9 mouse cellular contexts compared by ENCODE assay signal in genomic region chr17:46132058-46132718, GRCm38 (mm10). TPM values are rescaled to one million over a fixed set of nuclear protein-coding genes. Genes with fewer than 3 reads are reported as not detected.
DNase-seq lines count a peak whose midpoint lies in the region; ATAC-seq lines count a peak whose summit lies in the region.
"Had no signal": no experiment of that assay in that cellular context is flagged by ENCODE, and none has a peak within 500 bp of the region (broad histone marks: within the 10 kb centered on the region; RNA-seq: fewer than 3 reads in every experiment).

No protein-coding gene starts in this region.

- no peaks in the 10 kb centered on the region for H3K9me3 ChIP-seq in hindbrain, embryonic 16.5 days (ENCODE audit: control insufficient read depth, low read length)
- H3K9me3 ChIP-seq: heart, embryonic 15.5 days had no signal

- 12% methylated on average over 12 of the region's 12 CpGs for WGBS in hindbrain, embryonic 16.5 days

- peak; percentile 51 for ATAC-seq in hindbrain, embryonic 16.5 days
- peak; percentile 85 for ATAC-seq in megakaryocyte progenitor cell, adult 5-6 weeks (replicated peaks; ENCODE audit: poor library complexity)
- no peak for ATAC-seq in inflammation-experienced regulatory T-cells, adult 6 months

- H3K36me3 ChIP-seq in hindbrain, embryonic 16.5 days (ENCODE audit: control insufficient read depth, insufficient read depth, low read length), result peaks cover 18% of the 10 kb centered on the region

- no peak overlapping the region for H3K4me2 ChIP-seq in hindbrain, embryonic 16.5 days (ENCODE audit: low read length)
- H3K4me2 ChIP-seq: heart, embryonic 15.5 days had no signal

- H3K4me3 ChIP-seq in hindbrain, embryonic 16.5 days (ENCODE audit: low read length), result no peak overlapping the region
- H3K4me3 ChIP-seq: heart, embryonic 15.5 days had no signal

- H3K9ac ChIP-seq in hindbrain, embryonic 16.5 days (ENCODE audit: low read depth, low read length), result no peak overlapping the region
- H3K9ac ChIP-seq: heart, embryonic 15.5 days had no signal

- H3K4me1 ChIP-seq in hindbrain, embryonic 16.5 days (ENCODE audit: control insufficient read depth, insufficient read depth, low read depth, low read length), result no peaks in the 10 kb centered on the region

- peak; percentile 35 for DNase-seq in T-cell, adult 2 months (ENCODE audit: low spot score)
- DNase-seq in cerebellum, adult 9-11 months, result peak; percentile 56
- peak; percentile 75 for DNase-seq in frontal cortex, postnatal 36 days (ENCODE audit: low spot score in 2 of 2)
- DNase-seq in left cerebral cortex, adult 11 months (ENCODE audit: low spot score), result peak; percentile 50
- DNase-seq in right cerebral cortex, postnatal 10 days (ENCODE audit: low spot score in 2 of 2), result peak; percentile 78 to 81

- no peaks in the 10 kb centered on the region for H3K27me3 ChIP-seq in hindbrain, embryonic 16.5 days (replicated peaks; ENCODE audit: control insufficient read depth, insufficient read depth, low read length)
- H3K27me3 ChIP-seq: heart, embryonic 15.5 days had no signal

- H3K27ac ChIP-seq in hindbrain, embryonic 16.5 days (ENCODE audit: low read depth, low read length), result no peak overlapping the region
- H3K27ac ChIP-seq: heart, embryonic 15.5 days had no signal

RNA-seq across cellular contexts. Expression of gene Rsph9, which starts 11.8 kb away (rescaled TPM):
- 54.8 and 62.7 TPM in 2 replicates for polyA plus RNA-seq in hindbrain, embryonic 16.5 days (2015; fragmentation: Nextera tagmentation; extraction: Ambion mirVana)
- 1.4 TPM in 1 of 2 replicates, not detected in the other for total RNA-seq in megakaryocyte progenitor cell, adult 5-6 weeks (2015)
- 1.4 TPM in 1 of 2 replicates, not detected in the other for total RNA-seq in megakaryocyte progenitor cell, adult 5-6 weeks (2017)
- polyA plus RNA-seq in inflammation-experienced regulatory T-cells, adult 6 months (2017; shearing (Covaris generic)), result 1 to 10 TPM in 2 of 3 experiments, under 1 TPM in 1; 0.94 to 2.3 (median 1.3) TPM

RNA-seq across cellular contexts. Expression of gene Mad2l1bp, which starts 21.2 kb away (rescaled TPM):
- polyA plus RNA-seq in hindbrain, embryonic 16.5 days (2015; fragmentation: Nextera tagmentation; extraction: Ambion mirVana), result 22.1 and 23.0 TPM in 2 replicates
- total RNA-seq in megakaryocyte progenitor cell, adult 5-6 weeks (2015), result 14.8 and 19.7 TPM in 2 replicates
- 4.8 and 6.5 TPM in 2 replicates for total RNA-seq in megakaryocyte progenitor cell, adult 5-6 weeks (2017)
- polyA plus RNA-seq in inflammation-experienced regulatory T-cells, adult 6 months (2017; shearing (Covaris generic)), result 10 to 100 TPM; 47.3 to 55.4 (median 53.1) TPM

RNA-seq across cellular contexts. Expression of gene Mrps18a, which starts 21.4 kb away (rescaled TPM):
- 152 and 163 TPM in 2 replicates for polyA plus RNA-seq in hindbrain, embryonic 16.5 days (2015; fragmentation: Nextera tagmentation; extraction: Ambion mirVana)
- total RNA-seq in megakaryocyte progenitor cell, adult 5-6 weeks (2015), result 50.5 and 56.3 TPM in 2 replicates
- total RNA-seq in megakaryocyte progenitor cell, adult 5-6 weeks (2017), result 55.4 and 59.2 TPM in 2 replicates
- 100 to 1,000 TPM in 2 of 3 experiments, 10 to 100 TPM in 1; 97.0 to 127 (median 110) TPM for polyA plus RNA-seq in inflammation-experienced regulatory T-cells, adult 6 months (2017; shearing (Covaris generic))

RNA-seq across cellular contexts. Expression of gene Gtpbp2, which starts 28.6 kb away (rescaled TPM):
- polyA plus RNA-seq in hindbrain, embryonic 16.5 days (2015; fragmentation: Nextera tagmentation; extraction: Ambion mirVana), result 39.6 and 41.0 TPM in 2 replicates
- total RNA-seq in megakaryocyte progenitor cell, adult 5-6 weeks (2015), result 17.4 and 22.2 TPM in 2 replicates
- total RNA-seq in megakaryocyte progenitor cell, adult 5-6 weeks (2017), result 30.7 and 33.2 TPM in 2 replicates
- 10 to 100 TPM; 47.8 to 71.3 (median 51.3) TPM for polyA plus RNA-seq in inflammation-experienced regulatory T-cells, adult 6 months (2017; shearing (Covaris generic))

Comparison
In these comparisons a context has a peak if more than half of its experiments do, and no peak if none do; other contexts are left out.
1. RNA of gene Rsph9, which starts 11.8 kb away (polyA plus RNA-seq): 54.8 to 62.7 TPM in hindbrain, embryonic 16.5 days; 0.94 to 2.3 TPM in inflammation-experienced regulatory T-cells, adult 6 months; every median in the first group is over 10 times any median in the second.
2. Peak in every context shown above with its lines, with median percentiles within 50 percentile points of each other: DNase-seq.